Mouse (Mus musculus): ENCODE results near the gene Pde10a. TPM values are rescaled to one million over a fixed set of nuclear protein-coding genes. Genes with fewer than 3 reads are reported as not detected.
A peak's percentile ranks its signal among the peaks of the same experiment; 100 is the strongest.

The Pde10a gene
- total and polyA plus RNA-seq, 2 experiments from 2014 or later = 14.7 to 55.4 TPM

GRCm38 (mm10) chr17:8487824-8488223, 37.3 kb upstream of the Pde10a start:
- DNase-seq (peak; percentile 66), ATAC-seq (peak; percentile 83)
- Histone ChIP-seq H3K4me1 (ENCODE audit: insufficient read depth) (no peaks in the 10 kb centered on the region), H3K4me3 (ENCODE audit: low read depth, low read length) (no peak overlapping the region), H3K36me3 (ENCODE audit: insufficient read depth) (no peaks in the 10 kb centered on the region), H3K9ac (no peak overlapping the region), H3K27me3 (ENCODE audit: insufficient read depth, low read length) (no peaks in the 10 kb centered on the region), H3K9me3 (ENCODE audit: low read length) (no peaks in the 10 kb centered on the region), H3K27ac (ENCODE audit: low read depth, low read length) (peak overlapping the region; percentile 5; the same call in 1 of the 2 replicates), H3K4me2 (ENCODE audit: low read depth) (peak overlapping the region; percentile 18; the same call in 1 of the 2 replicates)
- WGBS = 53% methylated on average over 12 of the region's 12 CpGs
- no peak for TF ChIP-seq CTCF (IDR thresholded peaks at IDR 0.05; ENCODE audit: low read depth)

- Histone ChIP-seq H3K27me3 (ENCODE audit: insufficient read depth, low read length) (no peaks in the 10 kb centered on the region), H3K9ac (no peak overlapping the region), H3K36me3 (ENCODE audit: insufficient read depth) (no peaks in the 10 kb centered on the region), H3K4me3 (ENCODE audit: low read depth, low read length) (no peak overlapping the region), H3K4me2 (ENCODE audit: low read depth) (no peak overlapping the region), H3K4me1 (ENCODE audit: insufficient read depth) (no peaks in the 10 kb centered on the region), H3K9me3 (ENCODE audit: low read length) (no peaks in the 10 kb centered on the region), H3K27ac (ENCODE audit: low read depth, low read length) (no peak overlapping the region)
- no peak for ATAC-seq
- no peak for DNase-seq
- no peak for TF ChIP-seq CTCF (IDR thresholded peaks at IDR 0.05; ENCODE audit: low read depth)
- 88% methylated on average over 5 of the region's 5 CpGs for WGBS
These were observed 34.2 kb upstream of the Pde10a start for GRCm38 (mm10) chr17:8490971-8491370.

- 85% methylated on average over 4 of the region's 4 CpGs for WGBS
- Histone ChIP-seq H3K9ac (no peak overlapping the region), H3K4me1 (ENCODE audit: insufficient read depth) (no peaks in the 10 kb centered on the region), H3K4me2 (ENCODE audit: low read depth) (no peak overlapping the region), H3K36me3 (ENCODE audit: insufficient read depth) (no peaks in the 10 kb centered on the region), H3K4me3 (ENCODE audit: low read depth, low read length) (no peak overlapping the region), H3K27me3 (ENCODE audit: insufficient read depth, low read length) (no peaks in the 10 kb centered on the region), H3K9me3 (ENCODE audit: low read length) (no peaks in the 10 kb centered on the region), H3K27ac (ENCODE audit: low read depth, low read length) (no peak overlapping the region)
- no peak for DNase-seq
- TF ChIP-seq CTCF (IDR thresholded peaks at IDR 0.05; ENCODE audit: low read depth) = no peak
- no peak for ATAC-seq
These were observed 31.7 kb upstream of the Pde10a start for GRCm38 (mm10) chr17:8493461-8493860.

- Histone ChIP-seq H3K4me1 (ENCODE audit: insufficient read depth) (no peaks in the 10 kb centered on the region), H3K9ac (no peak overlapping the region), H3K27me3 (ENCODE audit: insufficient read depth, low read length) (no peaks in the 10 kb centered on the region), H3K4me3 (ENCODE audit: low read depth, low read length) (no peak overlapping the region), H3K9me3 (ENCODE audit: low read length) (no peaks in the 10 kb centered on the region), H3K27ac (ENCODE audit: low read depth, low read length) (no peak overlapping the region), H3K4me2 (ENCODE audit: low read depth) (no peak overlapping the region), H3K36me3 (ENCODE audit: insufficient read depth) (no peaks in the 10 kb centered on the region)
- TF ChIP-seq CTCF (IDR thresholded peaks at IDR 0.05; ENCODE audit: low read depth) = no peak
- DNase-seq (no peak), ATAC-seq (no peak)
- whole genome bisulfite sequencing = 72% methylated on average over 1 of the region's 1 CpGs
These were observed 27.0 kb upstream of the Pde10a start for GRCm38 (mm10) chr17:8498151-8498550.

- no peaks in the 10 kb centered on the region for H3K36me3 ChIP-seq (ENCODE audit: insufficient read depth)
- no peak overlapping the region for H3K4me2 ChIP-seq (ENCODE audit: low read depth)
- H3K9me3 ChIP-seq (ENCODE audit: low read length) = no peaks in the 10 kb centered on the region
- DNase-seq (no peak), ATAC-seq (no peak)
- H3K9ac ChIP-seq = no peak overlapping the region
- no peak for TF ChIP-seq CTCF (IDR thresholded peaks at IDR 0.05; ENCODE audit: low read depth)
- WGBS = 47% methylated on average over 5 of the region's 5 CpGs
- no peak overlapping the region for H3K27ac ChIP-seq (ENCODE audit: low read depth, low read length)
- H3K27me3 ChIP-seq (ENCODE audit: insufficient read depth, low read length) = no peaks in the 10 kb centered on the region
- no peaks in the 10 kb centered on the region for H3K4me1 ChIP-seq (ENCODE audit: insufficient read depth)
- no peak overlapping the region for H3K4me3 ChIP-seq (ENCODE audit: low read depth, low read length)
These were observed 26.5 kb upstream of the Pde10a start for GRCm38 (mm10) chr17:8498655-8499054.

GRCm38 (mm10) chr17:8499564-8500117, 25.5 kb upstream of the Pde10a start:
- Histone ChIP-seq H3K27ac (ENCODE audit: low read depth, low read length) (no peak overlapping the region), H3K9me3 (ENCODE audit: low read length) (no peaks in the 10 kb centered on the region), H3K27me3 (ENCODE audit: insufficient read depth, low read length) (no peaks in the 10 kb centered on the region), H3K4me3 (ENCODE audit: low read depth, low read length) (no peak overlapping the region), H3K4me2 (ENCODE audit: low read depth) (no peak overlapping the region), H3K9ac (no peak overlapping the region), H3K36me3 (ENCODE audit: insufficient read depth) (no peaks in the 10 kb centered on the region), H3K4me1 (ENCODE audit: insufficient read depth) (no peaks in the 10 kb centered on the region)
- no peak for TF ChIP-seq CTCF (IDR thresholded peaks at IDR 0.05; ENCODE audit: low read depth)
- no peak for DNase-seq
- WGBS = 65% methylated on average over 4 of the region's 4 CpGs
- ATAC-seq = no peak

- H3K36me3 ChIP-seq (ENCODE audit: insufficient read depth) = no peaks in the 10 kb centered on the region
- no peak for DNase-seq
- H3K9me3 ChIP-seq (ENCODE audit: low read length) = no peaks in the 10 kb centered on the region
- no peaks in the 10 kb centered on the region for H3K27me3 ChIP-seq (ENCODE audit: insufficient read depth, low read length)
- no peak for TF ChIP-seq CTCF (IDR thresholded peaks at IDR 0.05; ENCODE audit: low read depth)
- no peak overlapping the region for H3K4me3 ChIP-seq (ENCODE audit: low read depth, low read length)
- no peak overlapping the region for H3K27ac ChIP-seq (ENCODE audit: low read depth, low read length)
- H3K9ac ChIP-seq = no peak overlapping the region
- 93% methylated on average over 3 of the region's 3 CpGs for WGBS
- peaks cover 18% of the 10 kb centered on the region for H3K4me1 ChIP-seq (ENCODE audit: insufficient read depth)
- ATAC-seq = no peak
- no peak overlapping the region for H3K4me2 ChIP-seq (ENCODE audit: low read depth)
These were observed 20.8 kb upstream of the Pde10a start for GRCm38 (mm10) chr17:8504381-8504780.

Measured in forebrain, postnatal 0 days (tissue).